Mouse (Mus musculus) erythroblast, embryonic 14.5 days (primary cell): Measurements from ENCODE around the gene Kdm3a.

ENCODE experiments used
- GATA1 ChIP-seq: IDR thresholded peaks from 2 replicates; pipeline ENCODE4 v1.6.1; 2012; ENCODE audit warnings: low read length, inconsistent platforms, mixed read lengths
- TAL1 ChIP-seq: IDR thresholded peaks from 3 replicates; pipeline ENCODE4 v1.6.1; 2012; ENCODE audit warnings: low read length, inconsistent platforms, mixed read lengths

DNA sequence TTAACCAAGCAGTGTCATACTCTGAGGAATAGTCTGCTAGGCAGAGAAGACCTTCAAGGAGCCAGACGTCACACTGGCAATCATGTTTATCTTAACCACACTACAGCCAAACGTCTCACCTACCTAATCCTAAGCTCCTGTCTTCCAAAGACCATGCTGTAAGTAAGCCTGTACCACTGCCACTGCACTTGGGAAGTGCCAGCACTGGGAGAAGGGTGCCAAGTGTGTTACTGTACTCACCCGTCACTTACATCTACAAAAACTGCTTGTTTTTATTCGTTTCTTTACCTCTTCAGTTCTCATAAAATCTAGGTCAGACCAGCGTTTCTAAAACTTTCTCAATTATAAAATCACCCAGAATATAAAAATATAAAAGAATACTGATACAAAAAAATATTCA, 15.8 kb downstream of the Kdm3a start:
- TF ChIP-seq GATA1, result no peak
- no peak for TF ChIP-seq TAL1
